Mouse (Mus musculus): ENCODE data around the gene Tmem161a. TPM values are rescaled to one million over a fixed set of nuclear protein-coding genes. Genes with fewer than 3 reads are reported as not detected.

Gene Tmem161a
- total RNA-seq, 1 experiment = 73.9 TPM

DNA sequence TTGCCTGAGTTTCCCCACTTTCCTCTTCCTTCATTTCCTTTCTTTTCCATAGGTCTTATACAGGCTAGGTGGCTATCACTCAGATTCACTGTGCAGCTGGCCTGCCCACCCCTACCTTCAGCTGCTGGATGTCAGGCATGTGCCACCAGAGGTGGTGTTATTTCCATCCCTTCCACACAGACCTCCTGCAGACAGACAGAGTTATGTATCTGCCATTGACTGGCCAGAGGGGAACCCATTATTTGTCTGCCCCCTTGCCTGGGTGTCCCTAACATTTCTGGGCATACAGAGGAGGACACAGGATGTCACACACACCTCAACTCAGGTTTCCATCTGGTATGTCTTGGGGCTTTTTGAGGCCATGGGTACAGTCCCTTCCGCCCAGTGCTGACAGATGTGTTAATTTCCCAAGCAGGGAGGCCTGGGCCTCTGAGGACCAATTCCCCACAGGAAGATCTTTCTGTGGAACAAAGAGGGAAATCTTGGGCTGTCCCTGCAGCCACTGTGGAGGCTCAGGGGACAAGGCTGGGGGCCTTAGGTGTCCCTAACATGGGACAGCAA lies 14.8 kb upstream of the Tmem161a start:
- Histone ChIP-seq H3K9ac (ENCODE audit: insufficient read depth, low read depth, low read length, poor library complexity, severe bottlenecking) (no peak overlapping the region), H3K9me3 (ENCODE audit: control insufficient read depth, insufficient read depth, low read depth, low read length) (no peaks in the 10 kb centered on the region), H3K36me3 (ENCODE audit: control insufficient read depth, insufficient read depth, low read length, poor library complexity, severe bottlenecking) (no peaks in the 10 kb centered on the region), H3K4me3 (ENCODE audit: insufficient read depth in 1 of 2, low read depth in 1 of 2, low read length in 2 of 2, poor library complexity in 1 of 2, severe bottlenecking in 1 of 2) (no peak overlapping the region), H3K4me1 (ENCODE audit: control insufficient read depth in 2 of 2, insufficient read depth in 2 of 2, low read length in 2 of 2, poor library complexity in 1 of 2) (peaks cover 7 to 14% of the 10 kb centered on the region in 2 experiments), H3K27ac (ENCODE audit: insufficient read depth, low read depth, low read length, poor library complexity, severe bottlenecking) (no peak overlapping the region)
- DNase-seq (ENCODE audit: low read depth, low spot score) = no peak
- in situ Hi-C loops (cut with MboI; ENCODE audit: low sequenced_read_pairs in 2 of 2, unreplicated experiment in 2 of 2) = no loop called here
- TF ChIP-seq MAFK (IDR thresholded peaks at IDR 0.05; ENCODE audit: insufficient read depth, low read depth, low read length) = no peak
- no peak for TF ChIP-seq ZC3H11A (IDR thresholded peaks at IDR 0.05; ENCODE audit: borderline replicate concordance, low read depth, low read length)
- TF ChIP-seq ZNF384 (IDR thresholded peaks at IDR 0.05; ENCODE audit: low read depth, low read length) = no peak
- no peak for TF ChIP-seq CHD2 (IDR thresholded peaks at IDR 0.05; ENCODE audit: low read depth, low read length)
- no peak for TF ChIP-seq HCFC1 (IDR thresholded peaks at IDR 0.05; ENCODE audit: borderline replicate concordance, insufficient read depth, low read length)

DNA sequence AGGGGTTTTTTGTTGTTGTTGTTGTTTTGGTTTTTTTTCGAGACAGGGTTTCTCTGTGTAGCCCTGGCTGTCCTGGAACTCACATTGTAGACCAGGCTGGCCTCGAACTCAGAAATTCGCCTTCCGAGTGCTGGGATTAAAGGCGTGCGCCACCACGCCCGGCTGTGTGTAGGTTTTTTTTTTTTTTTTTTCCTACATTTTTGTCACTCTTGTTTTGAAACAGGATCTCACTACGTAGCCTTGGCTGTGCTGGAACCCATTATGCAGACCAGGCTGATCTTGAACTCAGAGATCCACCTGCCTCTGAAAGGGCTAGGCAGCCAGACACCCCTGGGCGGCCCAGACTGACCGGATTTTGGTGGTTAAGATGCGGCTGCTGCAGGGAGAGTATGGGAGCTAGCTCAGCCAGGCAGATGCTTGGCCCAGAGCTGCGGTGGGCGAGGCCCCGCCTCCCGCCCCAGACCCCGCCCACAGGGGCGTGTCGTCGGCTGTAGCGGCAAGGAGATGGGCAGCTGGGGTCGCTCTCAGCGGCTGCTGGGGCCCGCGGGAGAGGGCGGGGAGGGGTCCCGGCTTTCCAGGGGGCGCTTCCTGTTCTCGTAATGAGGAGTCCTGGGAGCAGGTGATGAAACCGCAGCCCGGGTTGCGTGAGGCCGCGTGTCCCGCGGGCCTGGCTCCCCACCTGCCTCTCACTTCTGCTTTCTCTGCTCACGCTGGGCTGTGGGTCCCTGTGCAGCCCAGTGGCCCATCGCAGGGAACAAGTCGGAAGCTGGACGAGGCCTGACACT lies 13.9 kb upstream of the Tmem161a start:
- peaks cover 4 to 11% of the 10 kb centered on the region in 2 experiments for H3K4me1 ChIP-seq (ENCODE audit: control insufficient read depth in 2 of 2, insufficient read depth in 2 of 2, low read length in 2 of 2, poor library complexity in 1 of 2)
- in situ Hi-C loops (cut with MboI; ENCODE audit: low sequenced_read_pairs in 2 of 2, unreplicated experiment in 2 of 2) = no loop called here
- DNase-seq (ENCODE audit: low read depth, low spot score) = peak; percentile 47
- no peak for TF ChIP-seq MAFK (IDR thresholded peaks at IDR 0.05; ENCODE audit: insufficient read depth, low read depth, low read length)
- TF ChIP-seq HCFC1 (IDR thresholded peaks at IDR 0.05; ENCODE audit: borderline replicate concordance, insufficient read depth, low read length) = 0 out of 2 replicates have a peak, but pooled peaks have one; percentile 21
- TF ChIP-seq ZC3H11A (IDR thresholded peaks at IDR 0.05; ENCODE audit: borderline replicate concordance, low read depth, low read length) = no peak
- TF ChIP-seq CHD2 (IDR thresholded peaks at IDR 0.05; ENCODE audit: low read depth, low read length) = no peak
- peak; percentile 88 for TF ChIP-seq ZNF384 (IDR thresholded peaks at IDR 0.05; ENCODE audit: low read depth, low read length)
- H3K9ac ChIP-seq (ENCODE audit: insufficient read depth, low read depth, low read length, poor library complexity, severe bottlenecking) = peak overlapping the region; percentile 84
- H3K36me3 ChIP-seq (ENCODE audit: control insufficient read depth, insufficient read depth, low read length, poor library complexity, severe bottlenecking) = no peaks in the 10 kb centered on the region
- peak overlapping the region; percentile 59 to 79 for H3K4me3 ChIP-seq (ENCODE audit: insufficient read depth in 1 of 2, low read depth in 1 of 2, low read length in 2 of 2, poor library complexity in 1 of 2, severe bottlenecking in 1 of 2)
- peak overlapping the region; percentile 78; the same call in 1 of the 2 replicates for H3K27ac ChIP-seq (ENCODE audit: insufficient read depth, low read depth, low read length, poor library complexity, severe bottlenecking)
- no peaks in the 10 kb centered on the region for H3K9me3 ChIP-seq (ENCODE audit: control insufficient read depth, insufficient read depth, low read depth, low read length)

DNA sequence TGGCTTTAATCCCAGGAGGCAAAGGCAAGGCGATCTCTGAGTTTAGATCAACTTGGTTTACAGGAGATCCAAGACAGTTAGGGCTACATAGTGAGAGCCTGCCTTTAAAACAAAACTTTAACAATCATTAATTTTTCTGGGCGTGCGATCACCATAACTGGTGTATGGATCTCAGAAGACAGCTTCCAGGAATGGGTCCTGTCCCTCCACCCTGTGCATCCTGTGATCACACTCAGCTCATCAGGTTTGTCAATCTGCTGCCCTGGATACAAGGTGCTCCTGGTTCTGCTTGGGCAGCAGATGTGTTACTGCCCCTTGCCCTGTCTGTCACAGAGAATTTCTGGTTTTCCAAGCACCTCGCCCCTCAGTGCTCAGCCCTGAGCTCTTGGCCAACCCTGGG lies 12.9 kb upstream of the Tmem161a start:
- H3K4me3 ChIP-seq (ENCODE audit: insufficient read depth in 1 of 2, low read depth in 1 of 2, low read length in 2 of 2, poor library complexity in 1 of 2, severe bottlenecking in 1 of 2) = peak overlapping the region in 1 of 2 experiments; percentile 79; a peak in 2 of 4 replicates
- no peak for TF ChIP-seq HCFC1 (IDR thresholded peaks at IDR 0.05; ENCODE audit: borderline replicate concordance, insufficient read depth, low read length)
- TF ChIP-seq ZNF384 (IDR thresholded peaks at IDR 0.05; ENCODE audit: low read depth, low read length) = no peak
- no peak overlapping the region; the same call in 1 of the 2 replicates for H3K9ac ChIP-seq (ENCODE audit: insufficient read depth, low read depth, low read length, poor library complexity, severe bottlenecking)

DNA sequence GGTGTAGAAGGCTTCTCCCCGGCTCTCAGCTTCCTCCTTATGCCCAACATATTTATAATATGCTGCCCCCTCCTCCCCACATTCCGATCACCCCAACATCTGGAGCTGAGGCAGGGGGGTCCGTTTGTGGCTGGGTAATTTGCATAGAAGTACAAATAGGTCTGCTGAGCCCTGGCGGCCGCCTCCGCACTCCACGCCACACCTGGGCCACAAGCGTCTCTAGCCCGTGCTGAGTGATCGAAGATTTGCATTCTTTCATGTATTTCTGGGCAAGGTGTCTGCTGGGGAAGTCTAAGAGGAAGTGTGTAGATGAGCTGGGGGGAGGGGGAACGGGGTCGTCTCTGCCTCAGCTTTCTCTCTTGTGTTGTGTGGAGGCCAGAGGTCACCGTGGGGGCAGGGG lies 12.1 kb upstream of the Tmem161a start:
- no peak for TF ChIP-seq HCFC1 (IDR thresholded peaks at IDR 0.05; ENCODE audit: borderline replicate concordance, insufficient read depth, low read length)
- TF ChIP-seq ZC3H11A (IDR thresholded peaks at IDR 0.05; ENCODE audit: borderline replicate concordance, low read depth, low read length) = no peak
- TF ChIP-seq MAFK (IDR thresholded peaks at IDR 0.05; ENCODE audit: insufficient read depth, low read depth, low read length) = no peak
- TF ChIP-seq ZNF384 (IDR thresholded peaks at IDR 0.05; ENCODE audit: low read depth, low read length) = no peak
- TF ChIP-seq CHD2 (IDR thresholded peaks at IDR 0.05; ENCODE audit: low read depth, low read length) = no peak
- in situ Hi-C loops (cut with MboI; ENCODE audit: low sequenced_read_pairs in 2 of 2, unreplicated experiment in 2 of 2) = no loop called here
- Histone ChIP-seq H3K4me3 (ENCODE audit: insufficient read depth in 1 of 2, low read depth in 1 of 2, low read length in 2 of 2, poor library complexity in 1 of 2, severe bottlenecking in 1 of 2) (no peak overlapping the region), H3K36me3 (ENCODE audit: control insufficient read depth, insufficient read depth, low read length, poor library complexity, severe bottlenecking) (no peaks in the 10 kb centered on the region), H3K9me3 (ENCODE audit: control insufficient read depth, insufficient read depth, low read depth, low read length) (no peaks in the 10 kb centered on the region), H3K4me1 (ENCODE audit: control insufficient read depth in 2 of 2, insufficient read depth in 2 of 2, low read length in 2 of 2, poor library complexity in 1 of 2) (peaks cover 4 to 12% of the 10 kb centered on the region in 2 experiments), H3K9ac (ENCODE audit: insufficient read depth, low read depth, low read length, poor library complexity, severe bottlenecking) (no peak overlapping the region), H3K27ac (ENCODE audit: insufficient read depth, low read depth, low read length, poor library complexity, severe bottlenecking) (no peak overlapping the region)
- no peak for DNase-seq (ENCODE audit: low read depth, low spot score)

More for the DNA sequence above, 12.9 kb upstream of the Tmem161a start:
- Histone ChIP-seq H3K27ac (ENCODE audit: insufficient read depth, low read depth, low read length, poor library complexity, severe bottlenecking) (no peak overlapping the region), H3K4me1 (ENCODE audit: control insufficient read depth in 2 of 2, insufficient read depth in 2 of 2, low read length in 2 of 2, poor library complexity in 1 of 2) (peaks cover 4 to 9% of the 10 kb centered on the region in 2 experiments), H3K36me3 (ENCODE audit: control insufficient read depth, insufficient read depth, low read length, poor library complexity, severe bottlenecking) (no peaks in the 10 kb centered on the region), H3K9me3 (ENCODE audit: control insufficient read depth, insufficient read depth, low read depth, low read length) (no peaks in the 10 kb centered on the region)
- no peak for DNase-seq (ENCODE audit: low read depth, low spot score)
- in situ Hi-C loops (cut with MboI; ENCODE audit: low sequenced_read_pairs in 2 of 2, unreplicated experiment in 2 of 2) = no loop called here
